9 mouse cellular contexts compared by ENCODE assay signal in genomic region chrX:53233689-53234088, GRCm38 (mm10). TPM values are rescaled to one million over a fixed set of nuclear protein-coding genes. Genes with fewer than 3 reads are reported as not detected.
DNase-seq lines count a peak whose midpoint lies in the region; TF ChIP-seq lines count a peak whose summit lies in the region.
"Had no signal": no experiment of that assay in that cellular context is flagged by ENCODE, and none has a peak within 500 bp of the region (broad histone marks: within the 10 kb centered on the region; RNA-seq: fewer than 3 reads in every experiment).

No protein-coding gene starts in this region.

- DNase-seq in gastrocnemius, adult 2 months, result no peak
- DNase-seq in gastrocnemius, postnatal 25 days, result no peak
- DNase-seq in layer of hippocampus, adult 2 months (ENCODE audit: low spot score in 2 of 2), result no peak
- no peak for DNase-seq in layer of hippocampus, adult 9-11 months
- DNase-seq in fibroblast of lung, adult 2 months (ENCODE audit: low read depth), result peak; percentile 29
- DNase-seq in lung, postnatal 36 days, result peak; percentile 50
- no peak for DNase-seq in cerebellum, adult 18-20 months
- no peak for DNase-seq in B cell, adult 2 months
- DNase-seq: right cerebral cortex, postnatal 14 days had no signal

- no peak overlapping the region for H3K4me3 ChIP-seq in gastrocnemius, adult 2 months
- no peak overlapping the region for H3K4me3 ChIP-seq in layer of hippocampus, adult 2 months

- no peak overlapping the region for H3K27ac ChIP-seq in gastrocnemius, adult 2 months
- no peak overlapping the region for H3K27ac ChIP-seq in layer of hippocampus, adult 2 months

- TF ChIP-seq CTCF in gastrocnemius, adult 2 months (IDR thresholded peaks at IDR 0.05), result peak; percentile 50
- peak; percentile 26; the same call in 1 of the 2 replicates for TF ChIP-seq CTCF in layer of hippocampus, adult 2 months (conservative IDR thresholded peaks at IDR 0.05)

- intact Hi-C loops in gastrocnemius, adult 2 months (cut with DNase I), result loop anchor here (5.0 kb wide), 1 partner anchor 176 kb away; no protein-coding TSS in a partner anchor

RNA-seq across cellular contexts. Expression of gene Plac1, which starts 6.2 kb away (rescaled TPM):
- not detected for total RNA-seq in gastrocnemius, adult 2 months (2021)
- not detected for total RNA-seq in gastrocnemius, postnatal 25 days (2021)
- not detected for total RNA-seq in layer of hippocampus, adult 2 months (2021)

RNA-seq across cellular contexts. Expression of gene Fam122b, which starts 35.9 kb away (rescaled TPM):
- 1 to 10 TPM; 1.3 to 1.9 TPM for total RNA-seq in gastrocnemius, adult 2 months (2021)
- total RNA-seq in gastrocnemius, postnatal 25 days (2021), result 1 to 10 TPM; 1.4 to 2.5 TPM
- total RNA-seq in layer of hippocampus, adult 2 months (2021), result 1 to 10 TPM; 3.0 to 3.7 TPM

RNA-seq across cellular contexts. Expression of gene Fam122c, which starts 39.5 kb away (rescaled TPM):
- total RNA-seq in gastrocnemius, adult 2 months (2021), result not detected
- not detected for total RNA-seq in gastrocnemius, postnatal 25 days (2021)
- not detected for total RNA-seq in layer of hippocampus, adult 2 months (2021)

Comparison
In these comparisons a context has a peak if more than half of its experiments do, and no peak if none do; other contexts are left out.
1. DNase-seq: peak in fibroblast of lung, adult 2 months (single experiment) and lung, postnatal 36 days (single experiment); none in gastrocnemius, adult 2 months (single experiment), gastrocnemius, postnatal 25 days (single experiment), layer of hippocampus, adult 2 months (0 of 2), layer of hippocampus, adult 9-11 months (single experiment), cerebellum, adult 18-20 months (0 of 2) and B cell, adult 2 months (0 of 2).